Mouse (Mus musculus): ENCODE measurements around the gene Zdhhc3. TPM values are rescaled to one million over a fixed set of nuclear protein-coding genes. Genes with fewer than 3 reads are reported as not detected.

The Zdhhc3 gene
- total RNA-seq (2014; rRNA removed; ENCODE audit: low replicate concordance) (51.7 and 73.5 TPM in 2 replicates), polyA plus RNA-seq (2015; fragmentation: Nextera tagmentation; extraction: Ambion mirVana) (33.4 and 35.7 TPM in 2 replicates)

GRCm38 (mm10) chr9:123112805-123113521 lies at the start of gene Zdhhc3, which contains the start of gene Exosc7:
Zdhhc3 (minus strand) TSS chr9:123113205.
Exosc7 (plus strand) TSS chr9:123113215.
- DNase-seq (ENCODE audit: low spot score) (peak; percentile 83), ATAC-seq (ENCODE audit: insufficient read depth, low read depth) (peak; percentile 95)
- Histone ChIP-seq H3K27ac (ENCODE audit: low read depth) (peak within 1 kb of the TSS; percentile 93), H3K36me3 (replicated peaks; ENCODE audit: control insufficient read depth, insufficient read depth, low read length) (peaks cover 11% of the 10 kb centered on the region; the same call in 1 of the 2 replicates), H3K4me2 (ENCODE audit: low read depth, low read length) (peak within 1 kb of the TSS; percentile 98), H3K4me1 (ENCODE audit: control insufficient read depth, insufficient read depth) (peaks cover 17% of the 10 kb centered on the region), H3K27me3 (ENCODE audit: control insufficient read depth, insufficient read depth, low read length) (no peaks in the 10 kb centered on the region), H3K9me3 (replicated peaks; ENCODE audit: control insufficient read depth, low read length) (no peaks in the 10 kb centered on the region), H3K9ac (replicated peaks; ENCODE audit: low read depth, low read length) (peak within 1 kb of the TSS; percentile 90), H3K4me3 (ENCODE audit: low read depth, low read length) (peak within 1 kb of the TSS; percentile 97)
- WGBS: 0% methylated on average over 71 of the region's 79 CpGs
- TF ChIP-seq CTCF (IDR thresholded peaks at IDR 0.05; ENCODE audit: low read depth): no peak
- TF ChIP-seq EP300 (IDR thresholded peaks at IDR 0.05; ENCODE audit: low read depth): no peak

- H3K9ac ChIP-seq (replicated peaks; ENCODE audit: low read depth, low read length): no peak overlapping the region
- H3K27ac ChIP-seq (ENCODE audit: low read depth): no peak overlapping the region
- H3K9me3 ChIP-seq (replicated peaks; ENCODE audit: control insufficient read depth, low read length): no peaks in the 10 kb centered on the region
- TF ChIP-seq CTCF (IDR thresholded peaks at IDR 0.05; ENCODE audit: low read depth) (no peak), EP300 (IDR thresholded peaks at IDR 0.05; ENCODE audit: low read depth) (no peak)
- DNase-seq (ENCODE audit: low spot score): no peak
- 48% methylated on average over 2 of the region's 2 CpGs for WGBS
- H3K36me3 ChIP-seq (replicated peaks; ENCODE audit: control insufficient read depth, insufficient read depth, low read length): no peaks in the 10 kb centered on the region
- H3K27me3 ChIP-seq (ENCODE audit: control insufficient read depth, insufficient read depth, low read length): no peaks in the 10 kb centered on the region
- H3K4me3 ChIP-seq (ENCODE audit: low read depth, low read length): no peak overlapping the region
- no peak for ATAC-seq (ENCODE audit: insufficient read depth, low read depth)
- no peaks in the 10 kb centered on the region for H3K4me1 ChIP-seq (ENCODE audit: control insufficient read depth, insufficient read depth)
- no peak overlapping the region for H3K4me2 ChIP-seq (ENCODE audit: low read depth, low read length)
Observed at GRCm38 (mm10) chr9:123161792-123162191, 48.8 kb upstream of the Zdhhc3 start.

- Histone ChIP-seq H3K27ac (ENCODE audit: low read depth) (no peak overlapping the region), H3K9ac (replicated peaks; ENCODE audit: low read depth, low read length) (no peak overlapping the region), H3K4me3 (ENCODE audit: low read depth, low read length) (no peak overlapping the region), H3K4me2 (ENCODE audit: low read depth, low read length) (no peak overlapping the region), H3K9me3 (replicated peaks; ENCODE audit: control insufficient read depth, low read length) (no peaks in the 10 kb centered on the region), H3K36me3 (replicated peaks; ENCODE audit: control insufficient read depth, insufficient read depth, low read length) (no peaks in the 10 kb centered on the region), H3K4me1 (ENCODE audit: control insufficient read depth, insufficient read depth) (no peaks in the 10 kb centered on the region), H3K27me3 (ENCODE audit: control insufficient read depth, insufficient read depth, low read length) (no peaks in the 10 kb centered on the region)
- WGBS: 57% methylated on average over 7 of the region's 7 CpGs
- peak; percentile 49 for ATAC-seq (ENCODE audit: insufficient read depth, low read depth)
- TF ChIP-seq CTCF (IDR thresholded peaks at IDR 0.05; ENCODE audit: low read depth): peak; percentile 97
- TF ChIP-seq EP300 (IDR thresholded peaks at IDR 0.05; ENCODE audit: low read depth): no peak
- peak; percentile 78 for DNase-seq (ENCODE audit: low spot score)
Observed at GRCm38 (mm10) chr9:123159330-123159729, 46.3 kb upstream of the Zdhhc3 start.

GRCm38 (mm10) chr9:123158125-123158836 lies 45.3 kb upstream of the Zdhhc3 start:
- no peak overlapping the region for H3K4me2 ChIP-seq (ENCODE audit: low read depth, low read length)
- H3K27me3 ChIP-seq (ENCODE audit: control insufficient read depth, insufficient read depth, low read length): no peaks in the 10 kb centered on the region
- no peaks in the 10 kb centered on the region for H3K9me3 ChIP-seq (replicated peaks; ENCODE audit: control insufficient read depth, low read length)
- no peak overlapping the region for H3K27ac ChIP-seq (ENCODE audit: low read depth)
- TF ChIP-seq EP300 (IDR thresholded peaks at IDR 0.05; ENCODE audit: low read depth) (no peak), CTCF (IDR thresholded peaks at IDR 0.05; ENCODE audit: low read depth) (peak; percentile 54)
- H3K9ac ChIP-seq (replicated peaks; ENCODE audit: low read depth, low read length): no peak overlapping the region
- WGBS: 58% methylated on average over 8 of the region's 8 CpGs
- H3K4me3 ChIP-seq (ENCODE audit: low read depth, low read length): no peak overlapping the region
- no peaks in the 10 kb centered on the region for H3K36me3 ChIP-seq (replicated peaks; ENCODE audit: control insufficient read depth, insufficient read depth, low read length)
- DNase-seq (ENCODE audit: low spot score): no peak
- no peaks in the 10 kb centered on the region for H3K4me1 ChIP-seq (ENCODE audit: control insufficient read depth, insufficient read depth)
- no peak for ATAC-seq (ENCODE audit: insufficient read depth, low read depth)

GRCm38 (mm10) chr9:123157699-123158098 lies 44.7 kb upstream of the Zdhhc3 start:
- H3K9me3 ChIP-seq (replicated peaks; ENCODE audit: control insufficient read depth, low read length): no peaks in the 10 kb centered on the region
- H3K4me3 ChIP-seq (ENCODE audit: low read depth, low read length): no peak overlapping the region
- no peaks in the 10 kb centered on the region; the same call in 1 of the 2 replicates for H3K4me1 ChIP-seq (ENCODE audit: control insufficient read depth, insufficient read depth)
- H3K4me2 ChIP-seq (ENCODE audit: low read depth, low read length): no peak overlapping the region
- no peak overlapping the region for H3K9ac ChIP-seq (replicated peaks; ENCODE audit: low read depth, low read length)
- TF ChIP-seq CTCF (IDR thresholded peaks at IDR 0.05; ENCODE audit: low read depth): no peak
- TF ChIP-seq EP300 (IDR thresholded peaks at IDR 0.05; ENCODE audit: low read depth): no peak
- no peaks in the 10 kb centered on the region for H3K36me3 ChIP-seq (replicated peaks; ENCODE audit: control insufficient read depth, insufficient read depth, low read length)
- ATAC-seq (ENCODE audit: insufficient read depth, low read depth) (no peak), DNase-seq (ENCODE audit: low spot score) (no peak)
- H3K27me3 ChIP-seq (ENCODE audit: control insufficient read depth, insufficient read depth, low read length): no peaks in the 10 kb centered on the region
- no peak overlapping the region for H3K27ac ChIP-seq (ENCODE audit: low read depth)

All from heart, postnatal 0 days (tissue).